Mouse (Mus musculus): ENCODE measurements around the gene Vhl. TPM values are rescaled to one million over a fixed set of nuclear protein-coding genes. Genes with fewer than 3 reads are reported as not detected.

Gene Vhl
- polyA plus RNA-seq, 1 experiment from 2014 or later: 73.0 TPM

GRCm38 (mm10) chr6:113600543-113601139 lies 23.1 kb upstream of the Vhl start, which contains the start of gene Fancd2os:
Gene Fancd2os (minus strand): TSS chr6:113600715.
- peaks cover 4% of the 10 kb centered on the region for H3K4me1 ChIP-seq (ENCODE audit: control insufficient read depth, insufficient read depth, low read depth, low read length)
- no peak within 1 kb of the TSS for H3K4me2 ChIP-seq (ENCODE audit: low read length)
- 39% methylated on average over 23 of the region's 23 CpGs for WGBS
- no peak within 1 kb of the TSS for H3K27ac ChIP-seq (ENCODE audit: low read depth, low read length)
- no peak for ATAC-seq
- H3K36me3 ChIP-seq (ENCODE audit: control insufficient read depth, insufficient read depth, low read length): no peaks in the 10 kb centered on the region
- H3K9me3 ChIP-seq (ENCODE audit: control insufficient read depth, low read length): no peaks in the 10 kb centered on the region
- H3K27me3 ChIP-seq (replicated peaks; ENCODE audit: control insufficient read depth, insufficient read depth, low read length): no peaks in the 10 kb centered on the region
- H3K4me3 ChIP-seq (ENCODE audit: low read length): no peak within 1 kb of the TSS
- H3K9ac ChIP-seq (ENCODE audit: low read depth, low read length): 0 out of 2 replicates have a peak within 1 kb of the TSS, but pooled peaks have one; percentile 1

GRCm38 (mm10) chr6:113602821-113603220 lies 20.9 kb upstream of the Vhl start:
- no peak overlapping the region for H3K4me3 ChIP-seq (ENCODE audit: low read length)
- H3K9me3 ChIP-seq (ENCODE audit: control insufficient read depth, low read length): no peaks in the 10 kb centered on the region
- H3K27ac ChIP-seq (ENCODE audit: low read depth, low read length): no peak overlapping the region
- no peak overlapping the region for H3K9ac ChIP-seq (ENCODE audit: low read depth, low read length)
- peaks cover 12% of the 10 kb centered on the region for H3K4me1 ChIP-seq (ENCODE audit: control insufficient read depth, insufficient read depth, low read depth, low read length)
- no peak for ATAC-seq
- no peaks in the 10 kb centered on the region for H3K36me3 ChIP-seq (ENCODE audit: control insufficient read depth, insufficient read depth, low read length)
- no peak overlapping the region for H3K4me2 ChIP-seq (ENCODE audit: low read length)
- no peaks in the 10 kb centered on the region for H3K27me3 ChIP-seq (replicated peaks; ENCODE audit: control insufficient read depth, insufficient read depth, low read length)
- 97% methylated on average over 6 of the region's 6 CpGs for WGBS

GRCm38 (mm10) chr6:113603993-113604392 lies 19.8 kb upstream of the Vhl start:
- Histone ChIP-seq H3K9me3 (ENCODE audit: control insufficient read depth, low read length) (no peaks in the 10 kb centered on the region), H3K27me3 (replicated peaks; ENCODE audit: control insufficient read depth, insufficient read depth, low read length) (no peaks in the 10 kb centered on the region), H3K4me1 (ENCODE audit: control insufficient read depth, insufficient read depth, low read depth, low read length) (peaks cover 12% of the 10 kb centered on the region)

GRCm38 (mm10) chr6:113604432-113605223 lies 19.1 kb upstream of the Vhl start, which contains the start of gene Brk1:
Gene Brk1 (plus strand): TSS chr6:113604772.
- WGBS: under 1% methylated on average over 58 of the region's 65 CpGs
- peak; percentile 96 for ATAC-seq
- H3K9ac ChIP-seq (ENCODE audit: low read depth, low read length): peak within 1 kb of the TSS; percentile 91
- H3K4me1 ChIP-seq (ENCODE audit: control insufficient read depth, insufficient read depth, low read depth, low read length): peaks cover 12% of the 10 kb centered on the region
- peak within 1 kb of the TSS; percentile 87 for H3K27ac ChIP-seq (ENCODE audit: low read depth, low read length)
- H3K4me3 ChIP-seq (ENCODE audit: low read length): peak within 1 kb of the TSS; percentile 92
- H3K4me2 ChIP-seq (ENCODE audit: low read length): peak within 1 kb of the TSS; percentile 88
- H3K36me3 ChIP-seq (ENCODE audit: control insufficient read depth, insufficient read depth, low read length): no peaks in the 10 kb centered on the region
- H3K27me3 ChIP-seq (replicated peaks; ENCODE audit: control insufficient read depth, insufficient read depth, low read length): no peaks in the 10 kb centered on the region
- no peaks in the 10 kb centered on the region for H3K9me3 ChIP-seq (ENCODE audit: control insufficient read depth, low read length)

More at GRCm38 (mm10) chr6:113603993-113604392, 19.8 kb upstream of the Vhl start:
- WGBS: 49% methylated on average over 12 of the region's 12 CpGs
- Histone ChIP-seq H3K36me3 (ENCODE audit: control insufficient read depth, insufficient read depth, low read length) (no peaks in the 10 kb centered on the region), H3K27ac (ENCODE audit: low read depth, low read length) (peak overlapping the region; percentile 84), H3K9ac (ENCODE audit: low read depth, low read length) (peak overlapping the region; percentile 91), H3K4me3 (ENCODE audit: low read length) (peak overlapping the region; percentile 92), H3K4me2 (ENCODE audit: low read length) (peak overlapping the region; percentile 88)
- no peak for ATAC-seq

- Histone ChIP-seq H3K36me3 (ENCODE audit: control insufficient read depth, insufficient read depth, low read length) (no peaks in the 10 kb centered on the region), H3K4me2 (ENCODE audit: low read length) (peak overlapping the region; percentile 88), H3K9ac (ENCODE audit: low read depth, low read length) (peak overlapping the region; percentile 91), H3K4me1 (ENCODE audit: control insufficient read depth, insufficient read depth, low read depth, low read length) (peaks cover 12% of the 10 kb centered on the region), H3K4me3 (ENCODE audit: low read length) (peak overlapping the region; percentile 92), H3K27me3 (replicated peaks; ENCODE audit: control insufficient read depth, insufficient read depth, low read length) (no peaks in the 10 kb centered on the region), H3K9me3 (ENCODE audit: control insufficient read depth, low read length) (no peaks in the 10 kb centered on the region), H3K27ac (ENCODE audit: low read depth, low read length) (peak overlapping the region; percentile 87)
- 5% methylated on average over 10 of the region's 10 CpGs for WGBS
- peak; percentile 31; the same call in 1 of the 2 replicates for ATAC-seq
Measured at GRCm38 (mm10) chr6:113605224-113605545, 18.6 kb upstream of the Vhl start.

GRCm38 (mm10) chr6:113608871-113609270 lies 14.9 kb upstream of the Vhl start:
- peaks cover under 1% of the 10 kb centered on the region; the same call in 1 of the 2 replicates for H3K36me3 ChIP-seq (ENCODE audit: control insufficient read depth, insufficient read depth, low read length)
- no peak for ATAC-seq
- no peak overlapping the region for H3K4me3 ChIP-seq (ENCODE audit: low read length)
- no peak overlapping the region for H3K4me2 ChIP-seq (ENCODE audit: low read length)
- H3K4me1 ChIP-seq (ENCODE audit: control insufficient read depth, insufficient read depth, low read depth, low read length): peaks cover 12% of the 10 kb centered on the region
- no peak overlapping the region for H3K9ac ChIP-seq (ENCODE audit: low read depth, low read length)
- H3K27ac ChIP-seq (ENCODE audit: low read depth, low read length): no peak overlapping the region
- H3K9me3 ChIP-seq (ENCODE audit: control insufficient read depth, low read length): no peaks in the 10 kb centered on the region
- no peaks in the 10 kb centered on the region for H3K27me3 ChIP-seq (replicated peaks; ENCODE audit: control insufficient read depth, insufficient read depth, low read length)
- 90% methylated on average over 6 of the region's 6 CpGs for WGBS

- Histone ChIP-seq H3K36me3 (ENCODE audit: control insufficient read depth, insufficient read depth, low read length) (peaks cover 4% of the 10 kb centered on the region), H3K4me3 (ENCODE audit: low read length) (no peak overlapping the region), H3K4me1 (ENCODE audit: control insufficient read depth, insufficient read depth, low read depth, low read length) (peaks cover 12% of the 10 kb centered on the region), H3K27me3 (replicated peaks; ENCODE audit: control insufficient read depth, insufficient read depth, low read length) (no peaks in the 10 kb centered on the region), H3K4me2 (ENCODE audit: low read length) (no peak overlapping the region), H3K27ac (ENCODE audit: low read depth, low read length) (no peak overlapping the region), H3K9ac (ENCODE audit: low read depth, low read length) (no peak overlapping the region), H3K9me3 (ENCODE audit: control insufficient read depth, low read length) (no peaks in the 10 kb centered on the region)
- ATAC-seq: no peak
- WGBS: 97% methylated on average over 7 of the region's 7 CpGs
Measured at GRCm38 (mm10) chr6:113609293-113609692, 14.5 kb upstream of the Vhl start.

GRCm38 (mm10) chr6:113612258-113612969 lies 11.3 kb upstream of the Vhl start:
- no peaks in the 10 kb centered on the region for H3K9me3 ChIP-seq (ENCODE audit: control insufficient read depth, low read length)
- H3K4me3 ChIP-seq (ENCODE audit: low read length): no peak overlapping the region
- ATAC-seq: no peak
- H3K27ac ChIP-seq (ENCODE audit: low read depth, low read length): no peak overlapping the region
- 90% methylated on average over 8 of the region's 8 CpGs for WGBS
- H3K9ac ChIP-seq (ENCODE audit: low read depth, low read length): no peak overlapping the region
- no peak overlapping the region for H3K4me2 ChIP-seq (ENCODE audit: low read length)
- peaks cover 22% of the 10 kb centered on the region for H3K36me3 ChIP-seq (ENCODE audit: control insufficient read depth, insufficient read depth, low read length)
- no peaks in the 10 kb centered on the region for H3K27me3 ChIP-seq (replicated peaks; ENCODE audit: control insufficient read depth, insufficient read depth, low read length)
- no peaks in the 10 kb centered on the region for H3K4me1 ChIP-seq (ENCODE audit: control insufficient read depth, insufficient read depth, low read depth, low read length)

GRCm38 (mm10) chr6:113614152-113614551 lies 9.6 kb upstream of the Vhl start:
- no peak overlapping the region for H3K4me2 ChIP-seq (ENCODE audit: low read length)
- WGBS: 98% methylated on average over 7 of the region's 7 CpGs
- H3K4me1 ChIP-seq (ENCODE audit: control insufficient read depth, insufficient read depth, low read depth, low read length): no peaks in the 10 kb centered on the region
- ATAC-seq: no peak
- H3K9ac ChIP-seq (ENCODE audit: low read depth, low read length): no peak overlapping the region
- peaks cover 30% of the 10 kb centered on the region for H3K36me3 ChIP-seq (ENCODE audit: control insufficient read depth, insufficient read depth, low read length)
- no peaks in the 10 kb centered on the region for H3K9me3 ChIP-seq (ENCODE audit: control insufficient read depth, low read length)
- no peak overlapping the region for H3K27ac ChIP-seq (ENCODE audit: low read depth, low read length)
- no peak overlapping the region for H3K4me3 ChIP-seq (ENCODE audit: low read length)
- H3K27me3 ChIP-seq (replicated peaks; ENCODE audit: control insufficient read depth, insufficient read depth, low read length): no peaks in the 10 kb centered on the region

Data from hindbrain, embryonic 16.5 days (tissue).